Mouse (Mus musculus) spleen, embryonic (tissue): ENCODE data around the gene Saxo2.

Experiments used
- CTCF ChIA-PET: fragments of 350-600 bp; sonication (Branson Sonifier 250); formaldehyde crosslinking; loops from one replicate; lab custom pipeline; 2022; lab: Charles Lee

Gene Saxo2

DNA sequence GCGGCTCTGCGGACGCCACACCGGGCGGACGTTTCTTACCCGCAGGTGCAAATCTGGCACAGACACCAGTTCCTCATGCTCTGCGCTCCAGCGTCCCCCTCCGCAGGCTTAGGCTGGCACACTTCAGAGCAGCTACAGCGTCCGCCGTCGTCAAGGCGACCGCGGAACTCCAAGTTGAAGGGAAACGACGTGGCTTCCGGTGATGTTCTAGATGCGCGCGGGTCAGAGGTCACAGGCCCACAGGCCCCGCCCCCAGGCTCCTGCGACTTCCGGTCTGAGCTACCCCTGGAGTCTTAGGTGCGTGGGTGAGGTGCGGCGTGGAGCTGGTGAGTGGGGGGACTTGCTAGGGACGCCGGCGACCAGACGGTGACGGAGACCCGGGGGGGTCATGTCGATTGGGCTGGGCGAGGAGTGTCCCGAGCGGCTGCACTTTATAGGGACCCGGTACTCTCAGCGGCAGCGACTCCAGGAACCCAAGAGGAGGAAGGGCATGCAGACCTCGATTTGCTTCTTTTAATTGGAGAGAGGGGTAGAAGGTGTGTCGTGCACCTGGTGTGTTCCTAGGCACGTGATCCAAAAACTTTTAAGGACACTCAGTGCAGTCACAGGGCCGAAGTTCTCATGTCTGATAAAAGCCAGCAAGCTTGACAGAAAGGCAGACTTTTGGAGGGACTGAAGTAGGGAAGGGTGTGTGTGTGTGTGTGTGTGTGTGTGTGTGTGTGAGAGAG lies at the start of gene Saxo2, which contains the start of gene Efl1:
Saxo2 (minus strand) TSS at position 176 of the 728 bp plus-strand sequence.
Efl1 (plus strand) TSS at position 262 of the 728 bp plus-strand sequence.
- CTCF ChIA-PET = no interaction called here

GRCm38 (mm10) chr7:82697668-82698067 lies 49.3 kb upstream of the Saxo2 start:
- CTCF ChIA-PET = no interaction called here

DNA sequence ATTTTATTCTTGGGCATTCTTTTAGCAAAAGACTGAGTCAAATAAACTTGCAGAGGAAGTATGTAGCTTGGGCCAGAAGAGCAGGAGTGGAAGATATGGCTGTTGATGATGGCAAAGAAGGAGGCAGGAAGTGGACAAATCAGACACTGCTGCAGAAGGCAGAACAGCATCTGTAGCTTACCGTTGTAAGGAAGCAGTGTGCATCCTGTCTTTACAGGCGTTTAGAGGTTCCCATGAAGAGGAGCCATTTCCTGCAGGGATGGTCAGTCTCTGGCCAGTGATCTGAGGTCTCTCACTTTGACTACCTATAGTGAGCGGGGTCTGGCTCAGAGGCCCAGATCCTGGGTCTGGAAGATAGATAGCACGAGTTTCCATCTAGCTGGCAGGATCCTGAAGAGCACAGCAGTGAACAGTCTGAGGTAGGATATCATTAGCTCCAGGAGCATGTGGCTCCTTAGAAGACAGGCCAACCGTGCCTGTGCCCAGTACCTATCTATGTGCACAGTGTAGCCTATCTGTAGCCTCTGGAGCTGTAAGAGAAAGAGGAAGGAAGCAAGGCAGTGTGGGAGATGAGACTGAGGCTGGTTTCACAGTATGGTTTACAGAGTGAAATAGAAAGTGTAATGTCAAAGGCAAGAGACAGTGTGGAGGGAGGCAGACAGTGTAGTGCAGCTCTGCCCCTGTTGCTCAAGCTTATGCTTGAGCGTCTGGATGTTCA lies 42.9 kb upstream of the Saxo2 start:
- CTCF ChIA-PET = no interaction called here

DNA sequence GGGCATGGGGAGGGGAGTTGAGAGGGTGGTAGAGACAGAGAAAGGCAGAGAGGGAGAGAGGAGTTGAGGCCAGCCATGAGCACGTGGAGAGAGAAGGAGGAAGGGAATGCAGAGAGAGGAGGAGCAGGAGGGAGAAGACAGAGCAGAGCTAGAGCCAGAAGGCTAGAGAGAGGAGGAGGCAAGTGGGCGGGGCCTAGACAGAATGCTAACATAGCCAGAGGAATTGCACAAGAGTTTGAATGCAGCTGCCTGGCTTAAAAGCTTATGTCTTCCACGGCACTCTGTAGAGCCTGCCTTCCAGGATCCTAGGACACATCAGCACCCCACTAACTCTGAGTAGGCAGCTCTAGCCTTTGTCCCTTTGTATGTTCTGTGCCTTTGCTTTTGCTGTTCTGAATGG lies 40.4 kb upstream of the Saxo2 start:
- CTCF ChIA-PET = no interaction called here

GRCm38 (mm10) chr7:82679901-82680300 lies 31.6 kb upstream of the Saxo2 start:
- CTCF ChIA-PET = no interaction called here

GRCm38 (mm10) chr7:82676834-82677233 lies 28.5 kb upstream of the Saxo2 start:
- CTCF ChIA-PET = interaction anchor here (0.6 kb wide), 1 partner anchor 996 kb away, joined by 3 read pairs; no protein-coding TSS in a partner anchor

- CTCF ChIA-PET = interaction anchor here (0.6 kb wide), 1 partner anchor 997 kb away, joined by 3 read pairs; no protein-coding TSS in a partner anchor
Observed at GRCm38 (mm10) chr7:82676001-82676400, 27.7 kb upstream of the Saxo2 start.

GRCm38 (mm10) chr7:82664604-82665003 lies 16.3 kb upstream of the Saxo2 start:
- CTCF ChIA-PET = no interaction called here

DNA sequence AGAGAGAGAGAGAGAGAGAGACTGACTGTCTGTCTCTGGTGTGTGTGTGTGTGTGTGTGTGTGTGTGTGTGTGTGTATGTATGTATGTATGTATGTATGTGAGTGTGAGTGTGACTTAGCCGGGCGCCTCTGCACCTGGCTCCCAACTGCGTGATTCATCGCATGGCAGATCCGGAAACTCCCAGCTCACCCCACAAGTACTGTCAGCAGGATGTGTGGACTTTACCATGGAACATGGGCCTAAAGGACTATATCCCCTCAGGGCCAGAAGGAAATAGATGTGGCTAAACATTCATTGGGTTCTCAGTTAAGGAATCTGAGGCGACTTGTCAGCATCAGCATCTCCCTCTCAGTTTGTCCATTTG lies 735 bp upstream of the Saxo2 start:
- CTCF ChIA-PET = no interaction called here

- CTCF ChIA-PET = no interaction called here
Observed at GRCm38 (mm10) chr7:82647909-82648308, 419 bp downstream of the Saxo2 start.

DNA sequence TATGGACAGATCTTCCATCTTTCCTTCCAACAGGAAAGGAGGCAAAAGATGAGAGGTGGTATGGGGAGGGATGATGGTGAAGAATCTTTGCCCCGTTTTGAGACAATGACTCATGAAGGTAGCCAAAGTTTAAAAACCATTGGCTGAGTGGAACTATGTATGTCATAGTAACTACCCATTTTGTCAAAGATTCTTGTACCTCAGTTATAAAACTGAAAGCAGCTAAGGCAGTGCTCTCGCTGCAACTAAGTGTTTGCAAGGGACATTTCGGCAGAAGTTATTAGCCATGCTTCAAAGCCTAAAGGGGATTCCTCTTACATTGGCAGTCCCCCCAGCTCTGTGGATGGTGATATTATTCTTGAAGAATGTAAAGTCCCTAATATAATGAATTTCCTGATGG lies 1.1 kb downstream of the Saxo2 start:
- CTCF ChIA-PET = no interaction called here

DNA sequence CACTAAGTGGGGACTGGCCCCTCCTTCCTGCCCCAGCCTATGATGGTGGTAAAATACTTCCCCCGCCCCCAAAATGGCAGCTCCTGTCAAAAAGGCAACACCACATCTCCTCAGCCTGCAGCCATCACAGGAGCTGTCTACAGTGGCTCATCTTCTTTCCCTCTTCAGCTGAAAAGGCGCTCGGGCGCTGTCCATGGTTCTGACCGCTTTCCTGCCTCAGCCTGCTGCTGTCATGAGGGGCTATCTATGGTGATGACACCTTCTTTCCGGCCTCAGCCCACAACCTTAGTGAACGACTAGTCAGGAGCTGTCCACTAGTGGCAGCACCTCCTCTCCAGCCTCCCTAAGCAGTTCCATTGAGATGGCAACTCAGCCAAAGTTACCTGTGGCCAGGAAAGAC lies 23.0 kb downstream of the Saxo2 start:
- CTCF ChIA-PET = no interaction called here

DNA sequence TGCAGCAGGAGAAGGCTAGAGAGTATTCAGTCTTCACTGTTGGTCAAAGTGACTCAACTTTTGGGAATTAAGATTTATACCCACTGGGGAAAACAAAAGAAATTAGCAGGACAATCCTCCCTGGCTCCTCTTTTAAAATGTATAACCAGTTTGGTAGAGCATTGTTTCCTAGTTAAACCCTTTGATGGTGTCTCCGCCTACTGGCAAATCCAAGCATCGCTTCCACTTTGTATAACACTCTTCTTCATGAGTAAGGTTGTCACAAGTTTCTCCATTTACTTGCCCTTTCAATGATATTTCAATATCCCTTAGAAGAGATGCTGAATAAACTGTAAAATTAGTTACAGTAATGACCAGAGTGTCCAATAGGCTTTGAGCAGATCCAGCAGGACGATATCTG lies 38.7 kb downstream of the Saxo2 start:
- CTCF ChIA-PET = no interaction called here

- CTCF ChIA-PET = no interaction called here
Observed at GRCm38 (mm10) chr7:82605425-82605824, 42.9 kb downstream of the Saxo2 start.

- CTCF ChIA-PET = no interaction called here
Observed at GRCm38 (mm10) chr7:82602008-82602407, 46.3 kb downstream of the Saxo2 start.

DNA sequence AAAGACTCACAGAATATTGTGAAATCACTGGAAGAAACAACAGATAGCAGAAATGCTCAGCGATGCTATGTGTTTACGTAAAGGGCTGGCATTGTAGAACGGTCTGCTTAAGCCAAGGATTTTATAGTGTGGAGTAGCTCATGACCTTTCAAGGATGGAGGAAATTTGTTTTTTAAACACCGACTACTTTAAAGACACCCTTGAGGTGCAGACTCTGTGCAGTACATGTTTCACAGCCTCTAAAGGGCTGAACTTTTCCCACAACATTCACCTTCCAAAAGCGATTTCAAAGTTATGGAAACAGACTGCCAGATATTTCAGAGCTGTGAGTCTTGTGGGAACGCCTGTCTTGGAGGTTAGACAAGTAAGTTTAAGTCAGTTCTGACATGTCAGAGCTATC lies 57.4 kb downstream of the Saxo2 start:
- CTCF ChIA-PET = no interaction called here
